Mouse (Mus musculus): ENCODE measurements at regions not wholly inside any gene's neighbourhood (a gene's known extent, or its start where the extent isn't known, plus 50 kb on each side); places are given as distances from the start of the nearest gene placed in this dataset.
"Not testable (repeated sequence)": the region's sequence is repeated elsewhere in the genome, so short reads cannot be mapped to it uniquely, and the experiment has no call there.

- no peak overlapping the region for H3K27ac ChIP-seq (ENCODE audit: control insufficient read depth, insufficient read depth, low read depth, low read length)
- no peak overlapping the region for H3K4me3 ChIP-seq (ENCODE audit: control insufficient read depth, low read depth, low read length)
These were observed 307.5 kb downstream of the Rapgef2 start for GRCm38 (mm10) chr3:78978781-78979180.

GRCm38 (mm10) chr3:78966683-78967549 is 319.4 kb downstream of the Rapgef2 start:
- H3K36me3 ChIP-seq (ENCODE audit: control insufficient read depth, insufficient read depth, low read length); H3K27ac ChIP-seq (ENCODE audit: control insufficient read depth, insufficient read depth, low read depth, low read length); H3K27me3 ChIP-seq (ENCODE audit: control insufficient read depth, insufficient read depth, low read length); H3K4me1 ChIP-seq (ENCODE audit: control insufficient read depth, insufficient read depth, low read length): not testable (repeated sequence)
- peak overlapping the region; percentile 65 for H3K4me3 ChIP-seq (ENCODE audit: control insufficient read depth, low read depth, low read length)

More at GRCm38 (mm10) chr3:78978781-78979180, 307.5 kb downstream of the Rapgef2 start:
- TF ChIP-seq CTCF (IDR thresholded peaks at IDR 0.05; ENCODE audit: control insufficient read depth, insufficient read depth, insufficient replicate concordance, low read depth, low read length): no peak
- no peak for TF ChIP-seq POLR2A (IDR thresholded peaks at IDR 0.05; ENCODE audit: control insufficient read depth, low read depth, low read length)
- H3K36me3 ChIP-seq (ENCODE audit: control insufficient read depth, insufficient read depth, low read length): no peaks in the 10 kb centered on the region
- H3K27me3 ChIP-seq (ENCODE audit: control insufficient read depth, insufficient read depth, low read length): no peaks in the 10 kb centered on the region
- no peaks in the 10 kb centered on the region for H3K4me1 ChIP-seq (ENCODE audit: control insufficient read depth, insufficient read depth, low read length)

- Histone ChIP-seq H3K4me3 (ENCODE audit: control insufficient read depth, low read depth, low read length) (no peak overlapping the region), H3K4me1 (ENCODE audit: control insufficient read depth, insufficient read depth, low read length) (peaks cover 4% of the 10 kb centered on the region; the same call in 1 of the 2 replicates), H3K27ac (ENCODE audit: control insufficient read depth, insufficient read depth, low read depth, low read length) (no peak overlapping the region), H3K36me3 (ENCODE audit: control insufficient read depth, insufficient read depth, low read length) (no peaks in the 10 kb centered on the region), H3K27me3 (ENCODE audit: control insufficient read depth, insufficient read depth, low read length) (peaks cover 2% of the 10 kb centered on the region; the same call in 1 of the 2 replicates)
- TF ChIP-seq CTCF (IDR thresholded peaks at IDR 0.05; ENCODE audit: control insufficient read depth, insufficient read depth, insufficient replicate concordance, low read depth, low read length): no peak
- TF ChIP-seq POLR2A (IDR thresholded peaks at IDR 0.05; ENCODE audit: control insufficient read depth, low read depth, low read length): no peak
These were observed 322.0 kb downstream of the Rapgef2 start for GRCm38 (mm10) chr3:78964231-78964858.

- H3K4me3 ChIP-seq (ENCODE audit: control insufficient read depth, low read depth, low read length): no peak overlapping the region
- H3K36me3 ChIP-seq (ENCODE audit: control insufficient read depth, insufficient read depth, low read length): no peaks in the 10 kb centered on the region
- H3K27me3 ChIP-seq (ENCODE audit: control insufficient read depth, insufficient read depth, low read length): no peaks in the 10 kb centered on the region
- TF ChIP-seq POLR2A (IDR thresholded peaks at IDR 0.05; ENCODE audit: control insufficient read depth, low read depth, low read length) (no peak), CTCF (IDR thresholded peaks at IDR 0.05; ENCODE audit: control insufficient read depth, insufficient read depth, insufficient replicate concordance, low read depth, low read length) (no peak; the same call in 1 of the 2 replicates)
- no peaks in the 10 kb centered on the region for H3K4me1 ChIP-seq (ENCODE audit: control insufficient read depth, insufficient read depth, low read length)
- H3K27ac ChIP-seq (ENCODE audit: control insufficient read depth, insufficient read depth, low read depth, low read length): no peak overlapping the region
These were observed 327.5 kb downstream of the Rapgef2 start for GRCm38 (mm10) chr3:78958781-78959180.

GRCm38 (mm10) chr3:78955364-78955763 is 331.0 kb downstream of the Rapgef2 start:
- Histone ChIP-seq H3K4me1 (ENCODE audit: control insufficient read depth, insufficient read depth, low read length) (no peaks in the 10 kb centered on the region), H3K27ac (ENCODE audit: control insufficient read depth, insufficient read depth, low read depth, low read length) (no peak overlapping the region), H3K36me3 (ENCODE audit: control insufficient read depth, insufficient read depth, low read length) (no peaks in the 10 kb centered on the region), H3K4me3 (ENCODE audit: control insufficient read depth, low read depth, low read length) (no peak overlapping the region), H3K27me3 (ENCODE audit: control insufficient read depth, insufficient read depth, low read length) (no peaks in the 10 kb centered on the region)
- TF ChIP-seq POLR2A (IDR thresholded peaks at IDR 0.05; ENCODE audit: control insufficient read depth, low read depth, low read length): no peak
- TF ChIP-seq CTCF (IDR thresholded peaks at IDR 0.05; ENCODE audit: control insufficient read depth, insufficient read depth, insufficient replicate concordance, low read depth, low read length): no peak

- H3K36me3 ChIP-seq (ENCODE audit: control insufficient read depth, insufficient read depth, low read length); H3K4me1 ChIP-seq (ENCODE audit: control insufficient read depth, insufficient read depth, low read length): not testable (repeated sequence)
These were observed 336.9 kb downstream of the Rapgef2 start for GRCm38 (mm10) chr3:78949385-78949784.

GRCm38 (mm10) chr3:78948700-78949099 is 337.6 kb downstream of the Rapgef2 start:
- no peaks in the 10 kb centered on the region for H3K4me1 ChIP-seq (ENCODE audit: control insufficient read depth, insufficient read depth, low read length)
- H3K27ac ChIP-seq (ENCODE audit: control insufficient read depth, insufficient read depth, low read depth, low read length): no peak overlapping the region
- no peaks in the 10 kb centered on the region for H3K36me3 ChIP-seq (ENCODE audit: control insufficient read depth, insufficient read depth, low read length)
- H3K4me3 ChIP-seq (ENCODE audit: control insufficient read depth, low read depth, low read length): peak overlapping the region; percentile 59; the same call in 1 of the 2 replicates
- H3K27me3 ChIP-seq (ENCODE audit: control insufficient read depth, insufficient read depth, low read length): no peaks in the 10 kb centered on the region
- TF ChIP-seq POLR2A (IDR thresholded peaks at IDR 0.05; ENCODE audit: control insufficient read depth, low read depth, low read length): no peak
- TF ChIP-seq CTCF (IDR thresholded peaks at IDR 0.05; ENCODE audit: control insufficient read depth, insufficient read depth, insufficient replicate concordance, low read depth, low read length): no peak

More at GRCm38 (mm10) chr3:78949385-78949784, 336.9 kb downstream of the Rapgef2 start:
- H3K27me3 ChIP-seq (ENCODE audit: control insufficient read depth, insufficient read depth, low read length); H3K27ac ChIP-seq (ENCODE audit: control insufficient read depth, insufficient read depth, low read depth, low read length): not testable (repeated sequence)
- peak overlapping the region; percentile 59 for H3K4me3 ChIP-seq (ENCODE audit: control insufficient read depth, low read depth, low read length)

Data from testis, adult 2 months (tissue).